ENCODE assay signal across 8 mouse cellular contexts in the genomic region with DNA sequence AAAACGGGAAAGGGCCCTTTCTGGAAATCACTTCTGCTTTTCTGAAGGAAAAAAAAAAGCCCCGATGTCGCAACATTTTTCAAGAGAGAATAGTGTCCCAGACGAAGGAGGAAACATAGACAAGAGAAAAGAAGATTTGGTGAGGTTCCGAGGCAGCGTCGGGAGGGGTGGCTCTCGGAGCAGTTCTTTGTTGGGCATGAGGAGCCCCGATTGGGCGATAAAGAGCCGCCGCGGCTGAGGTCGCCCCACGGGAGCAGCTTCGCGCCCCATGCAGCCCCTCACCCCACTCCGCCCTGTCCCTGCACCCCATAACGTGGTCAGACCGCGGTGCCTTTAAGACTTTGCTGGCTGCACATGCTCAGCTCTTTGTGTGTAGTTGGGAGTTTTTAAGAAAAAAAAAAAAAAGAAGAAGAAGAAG. TPM values are rescaled to one million over a fixed set of nuclear protein-coding genes. Genes with fewer than 3 reads are reported as not detected.
DNase-seq lines count a peak whose midpoint lies in the region; ATAC-seq and TF ChIP-seq lines count a peak whose summit lies in the region.

No protein-coding gene starts in this region.

- H3K9ac ChIP-seq in heart, embryonic 11.5 days (ENCODE audit: low read depth, low read length), result peak overlapping the region; percentile 86
- H3K9ac ChIP-seq in ES-E14 (ENCODE audit: insufficient read depth, low read depth, low read length, poor library complexity, severe bottlenecking), result peak overlapping the region; percentile 97
- peak overlapping the region; percentile 94 for H3K9ac ChIP-seq in embryonic facial prominence, embryonic 13.5 days
- peak overlapping the region; percentile 93 for H3K9ac ChIP-seq in intestine, embryonic 15.5 days
- H3K9ac ChIP-seq in midbrain, embryonic 11.5 days (ENCODE audit: low read length), result peak overlapping the region; percentile 93

- in situ Hi-C loops in ES-E14 (cut with MboI; ENCODE audit: low sequenced_read_pairs in 2 of 2, unreplicated experiment in 2 of 2), result no loop called here

- H3K36me3 ChIP-seq in heart, embryonic 11.5 days (ENCODE audit: control insufficient read depth, insufficient read depth, low read length), result no peaks in the 10 kb centered on the region
- H3K36me3 ChIP-seq in ES-E14 (ENCODE audit: control insufficient read depth, insufficient read depth, low read length, poor library complexity, severe bottlenecking), result no peaks in the 10 kb centered on the region
- no peaks in the 10 kb centered on the region for H3K36me3 ChIP-seq in embryonic facial prominence, embryonic 13.5 days
- H3K36me3 ChIP-seq in intestine, embryonic 15.5 days, result no peaks in the 10 kb centered on the region
- no peaks in the 10 kb centered on the region for H3K36me3 ChIP-seq in midbrain, embryonic 11.5 days (ENCODE audit: control insufficient read depth, insufficient read depth, low read length)

- H3K27ac ChIP-seq in heart, embryonic 11.5 days (ENCODE audit: low read depth, low read length), result peak overlapping the region; percentile 93
- H3K27ac ChIP-seq in ES-E14 (ENCODE audit: insufficient read depth, low read depth, low read length, poor library complexity, severe bottlenecking), result no peak overlapping the region
- H3K27ac ChIP-seq in embryonic facial prominence, embryonic 13.5 days, result peak overlapping the region; percentile 97
- peak overlapping the region; percentile 98 for H3K27ac ChIP-seq in intestine, embryonic 15.5 days
- H3K27ac ChIP-seq in midbrain, embryonic 11.5 days (ENCODE audit: low read depth, low read length), result peak overlapping the region; percentile 96

- WGBS in heart, embryonic 11.5 days (ENCODE audit: insufficient replicate concordance), result under 1% methylated on average over 21 of the region's 21 CpGs
- under 1% methylated on average over 21 of the region's 21 CpGs for WGBS in embryonic facial prominence, embryonic 13.5 days
- WGBS in intestine, embryonic 15.5 days, result 0% methylated on average over 21 of the region's 21 CpGs
- under 1% methylated on average over 21 of the region's 21 CpGs for WGBS in midbrain, embryonic 11.5 days

- H3K4me1 ChIP-seq in heart, embryonic 11.5 days (ENCODE audit: control insufficient read depth, insufficient read depth, low read length), result 0 out of 2 replicates have a peak, but pooled peaks cover 3% of the 10 kb centered on the region
- H3K4me1 ChIP-seq in ES-E14 (ENCODE audit: control insufficient read depth in 2 of 2, insufficient read depth in 2 of 2, low read length in 2 of 2, poor library complexity in 1 of 2), result peaks cover 0 to 3% of the 10 kb centered on the region in 2 experiments; a peak in 3 of 4 replicates
- H3K4me1 ChIP-seq in embryonic facial prominence, embryonic 13.5 days, result peaks cover 31% of the 10 kb centered on the region
- peaks cover 4% of the 10 kb centered on the region; the same call in 1 of the 2 replicates for H3K4me1 ChIP-seq in intestine, embryonic 15.5 days (replicated peaks)
- peaks cover 11% of the 10 kb centered on the region for H3K4me1 ChIP-seq in midbrain, embryonic 11.5 days (ENCODE audit: control insufficient read depth, insufficient read depth, low read length)

- 0 out of 2 replicates have a peak, but pooled peaks cover 2% of the 10 kb centered on the region for H3K9me3 ChIP-seq in heart, embryonic 11.5 days (replicated peaks; ENCODE audit: control insufficient read depth, low read length)
- no peaks in the 10 kb centered on the region for H3K9me3 ChIP-seq in ES-E14 (ENCODE audit: control insufficient read depth, insufficient read depth, low read depth, low read length)
- H3K9me3 ChIP-seq in embryonic facial prominence, embryonic 13.5 days, result no peaks in the 10 kb centered on the region
- H3K9me3 ChIP-seq in intestine, embryonic 15.5 days, result no peaks in the 10 kb centered on the region
- H3K9me3 ChIP-seq in midbrain, embryonic 11.5 days (ENCODE audit: control insufficient read depth, low read length), result no peaks in the 10 kb centered on the region

- H3K27me3 ChIP-seq in heart, embryonic 11.5 days (ENCODE audit: control insufficient read depth, insufficient read depth, low read length), result no peaks in the 10 kb centered on the region
- no peaks in the 10 kb centered on the region for H3K27me3 ChIP-seq in embryonic facial prominence, embryonic 13.5 days
- H3K27me3 ChIP-seq in intestine, embryonic 15.5 days (replicated peaks), result no peaks in the 10 kb centered on the region
- H3K27me3 ChIP-seq in midbrain, embryonic 11.5 days (ENCODE audit: control insufficient read depth, insufficient read depth, low read length), result no peaks in the 10 kb centered on the region

- H3K4me2 ChIP-seq in heart, embryonic 11.5 days, result peak overlapping the region; percentile 81
- H3K4me2 ChIP-seq in embryonic facial prominence, embryonic 13.5 days, result peak overlapping the region; percentile 96
- peak overlapping the region; percentile 98 for H3K4me2 ChIP-seq in intestine, embryonic 15.5 days (replicated peaks)
- H3K4me2 ChIP-seq in midbrain, embryonic 11.5 days, result peak overlapping the region; percentile 100

- peak; percentile 14; the same call in 1 of the 2 replicates for ATAC-seq in heart, embryonic 11.5 days (replicated peaks; ENCODE audit: insufficient number of reproducible peaks, low FRiP score, low TSS enrichment)
- no peak for ATAC-seq in embryonic facial prominence, embryonic 13.5 days (ENCODE audit: insufficient number of reproducible peaks, insufficient read depth, low FRiP score, low TSS enrichment, low read depth)
- no peak; the same call in none of the 2 replicates for ATAC-seq in intestine, embryonic 15.5 days
- peak; percentile 65 for ATAC-seq in midbrain, embryonic 11.5 days (ENCODE audit: low FRiP score)

- peak overlapping the region; percentile 92 for H3K4me3 ChIP-seq in heart, embryonic 11.5 days (ENCODE audit: low read depth, low read length)
- H3K4me3 ChIP-seq in ES-E14 (ENCODE audit: insufficient read depth in 1 of 2, low read depth in 1 of 2, low read length in 2 of 2, poor library complexity in 1 of 2, severe bottlenecking in 1 of 2), result peak overlapping the region; percentile 88 to 97
- H3K4me3 ChIP-seq in embryonic facial prominence, embryonic 13.5 days, result peak overlapping the region; percentile 96
- H3K4me3 ChIP-seq in intestine, embryonic 15.5 days (replicated peaks), result peak overlapping the region; percentile 98
- peak overlapping the region; percentile 92 for H3K4me3 ChIP-seq in midbrain, embryonic 11.5 days (ENCODE audit: low read depth, low read length)

- DNase-seq in heart, adult 11 months, result no peak
- DNase-seq in ES-E14 (ENCODE audit: low read depth, low spot score), result no peak
- DNase-seq in midbrain, embryonic 11.5 days (ENCODE audit: low spot score, missing footprints), result peak; percentile 97
- DNase-seq in thymus, postnatal 25 days, result peak; percentile 71
- DNase-seq in frontal cortex, postnatal 36 days (ENCODE audit: low spot score in 2 of 2), result no peak

TF ChIP-seq in ES-E14, 5 proteins besides CTCF, POLR2A, EP300 and RAD21:
- TF ChIP-seq ZC3H11A (IDR thresholded peaks at IDR 0.05; ENCODE audit: borderline replicate concordance, low read depth, low read length) (no peak), MAFK (IDR thresholded peaks at IDR 0.05; ENCODE audit: insufficient read depth, low read depth, low read length) (no peak), CHD2 (IDR thresholded peaks at IDR 0.05; ENCODE audit: low read depth, low read length) (0 out of 2 replicates have a peak, but pooled peaks have one; percentile 11)

RNA-seq across cellular contexts. Expression of a gene that starts 0.8 kb away (rescaled TPM):
- polyA plus RNA-seq in heart, embryonic 11.5 days (2014; fragmentation: Nextera tagmentation; extraction: Ambion mirVana), result 4.0 and 4.4 TPM in 2 replicates
- 6.3 and 6.7 TPM in 2 replicates for total RNA-seq in ES-E14 (2012; rRNA removed)
- polyA plus RNA-seq in embryonic facial prominence, embryonic 13.5 days (2015; fragmentation: Nextera tagmentation; extraction: Ambion mirVana), result 8.2 and 8.9 TPM in 2 replicates
- polyA plus RNA-seq in intestine, embryonic 15.5 days (2015; fragmentation: Nextera tagmentation; extraction: Ambion mirVana), result 4.1 and 4.6 TPM in 2 replicates
- 5.6 and 6.4 TPM in 2 replicates for polyA plus RNA-seq in midbrain, embryonic 11.5 days (2014; fragmentation: Nextera tagmentation; extraction: Ambion mirVana)

Comparison
In these comparisons a context has a peak if more than half of its experiments do, and no peak if none do; other contexts are left out.
1. ATAC-seq: peak in heart, embryonic 11.5 days (single experiment) and midbrain, embryonic 11.5 days (single experiment); none in embryonic facial prominence, embryonic 13.5 days (single experiment) and intestine, embryonic 15.5 days (single experiment).
2. DNase-seq: peak in midbrain, embryonic 11.5 days (single experiment) and thymus, postnatal 25 days (single experiment); none in heart, adult 11 months (single experiment), ES-E14 (single experiment) and frontal cortex, postnatal 36 days (0 of 2).
3. Peak in every context shown above with its lines, with median percentiles within 50 percentile points of each other: H3K4me2 ChIP-seq, H3K4me3 ChIP-seq and H3K9ac ChIP-seq.